Mouse (Mus musculus): ENCODE data around the gene Arhgap8. TPM values are rescaled to one million over a fixed set of nuclear protein-coding genes. Genes with fewer than 3 reads are reported as not detected.

The Arhgap8 gene
- not detected for total RNA-seq (2023)

DNA sequence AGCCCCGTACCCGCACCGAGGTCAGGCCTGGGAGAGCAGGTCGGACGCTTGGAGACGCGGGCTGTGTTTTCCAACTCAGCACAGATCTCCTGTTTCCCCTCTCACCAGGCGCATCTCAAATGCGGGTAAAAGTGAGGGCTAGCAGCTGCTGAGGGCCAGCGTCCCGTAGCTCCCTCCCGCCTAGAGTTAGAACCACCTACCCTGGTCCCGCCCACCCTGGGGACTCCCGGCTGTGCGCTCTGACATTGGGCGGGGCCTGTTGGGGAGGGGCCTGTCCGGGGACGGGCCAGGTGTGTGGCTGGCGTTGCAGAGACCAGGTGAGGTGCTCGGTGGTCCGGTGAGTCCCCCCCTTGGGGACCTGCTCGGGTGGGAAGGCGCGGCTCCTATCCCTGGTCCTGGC is at the start of gene Arhgap8:
Arhgap8 (plus strand) TSS at position 262 of the 400 bp plus-strand sequence.

Other genes with a start within 250 kb of the Arhgap8 start
- 6.7 TPM for gene Rtl6, start 162.2 kb upstream of the Arhgap8 start, total RNA-seq (2023)
- gene Prr5, start 50.4 kb upstream of the Arhgap8 start, total RNA-seq (2023): 4.8 TPM
- 9.6 TPM for gene Phf21b, start 136.0 kb downstream of the Arhgap8 start, total RNA-seq (2023)
- 0.92 TPM for gene Gm29666, start 200.0 kb downstream of the Arhgap8 start, total RNA-seq (2023)
- gene Nup50, start 203.4 kb downstream of the Arhgap8 start, total RNA-seq (2023): 59.4 TPM